Mouse (Mus musculus): ENCODE results near the gene Fam83e.

- TF ChIP-seq CTCF (IDR thresholded peaks at IDR 0.05) (no peak), EP300 (IDR thresholded peaks at IDR 0.05) (no peak)
These were observed 5.1 kb upstream of the Fam83e start for GRCm38 (mm10) chr7:45715741-45716459.

All from lung, postnatal 0 days (tissue).